Mouse (Mus musculus) embryonic fibroblast, embryonic 13.5 days (primary cell): ENCODE measurements around the gene Pced1a.

Experiments used
- CTCF ChIP-seq: IDR thresholded peaks from 2 replicates; pipeline ENCODE4 v1.5.1; 2011; ENCODE audit warnings: mild to moderate bottlenecking, control low read depth, low read length, moderate library complexity, borderline replicate concordance; ENCODE audit not compliant: insufficient read depth
- POLR2A ChIP-seq: IDR thresholded peaks from 2 replicates; pipeline ENCODE4 v1.6.1; 2011; ENCODE audit warnings: low read depth, mild to moderate bottlenecking, control low read depth, low read length, moderate library complexity

DNA sequence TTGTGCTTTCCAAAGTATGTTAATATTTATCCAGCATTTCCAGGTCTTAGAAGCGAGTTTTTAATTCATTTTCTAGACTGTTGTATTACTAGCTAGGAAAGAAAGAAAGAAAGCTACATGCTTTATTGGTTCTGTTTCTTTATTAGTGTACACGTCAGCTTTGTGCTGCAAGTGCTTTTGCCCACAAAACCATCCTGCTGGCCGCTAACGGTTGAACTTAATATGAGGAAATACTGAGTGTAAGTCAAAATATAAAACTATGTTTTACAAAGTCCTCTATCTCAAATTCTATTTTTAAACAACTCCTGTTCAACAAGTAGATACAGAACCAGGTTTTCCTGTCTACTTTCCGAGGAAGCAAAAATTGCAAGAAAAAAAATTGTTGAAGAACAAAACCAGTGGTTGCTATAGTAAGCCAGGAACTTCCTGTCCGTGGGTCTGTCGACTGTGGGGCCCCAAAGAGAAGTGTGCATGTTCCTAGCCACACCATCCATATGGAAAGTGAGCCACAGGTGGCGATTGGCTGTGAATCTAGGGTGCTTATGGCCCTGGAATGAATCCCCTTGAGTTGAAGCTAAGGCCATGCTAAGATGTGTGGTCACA, 48.5 kb upstream of the Pced1a start:
- TF ChIP-seq CTCF (no peak), POLR2A (no peak)
